Comparison of ENCODE assay signal across 9 mouse cellular contexts in the genomic region with DNA sequence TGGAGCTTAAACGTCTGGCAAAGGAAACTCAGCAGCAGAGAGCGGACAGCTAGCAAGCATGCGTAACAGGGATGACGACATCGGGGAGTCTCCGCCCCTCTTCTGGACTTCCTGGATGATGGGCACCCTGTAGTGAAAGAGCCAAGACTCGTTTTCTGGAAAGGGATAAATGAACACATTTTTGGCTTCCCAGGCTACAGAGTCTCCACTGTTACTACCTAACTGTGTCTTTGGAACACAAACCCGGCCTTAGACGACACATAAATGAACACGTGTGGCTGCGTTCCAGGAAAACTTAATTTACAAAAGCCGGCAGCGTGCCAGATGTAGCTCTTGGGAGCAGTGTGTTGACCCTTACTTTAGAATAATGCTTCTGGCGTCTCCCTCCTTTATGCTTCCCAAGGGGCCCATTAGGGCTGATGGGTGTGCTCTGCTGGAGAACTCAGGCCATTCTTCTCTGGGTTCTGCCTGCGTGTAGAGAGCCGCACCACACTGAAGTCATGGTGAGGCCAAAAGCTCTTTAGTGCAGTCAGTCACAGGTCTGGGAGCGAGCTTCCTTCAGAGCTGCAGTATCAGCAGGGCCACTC.
DNase-seq lines count a peak whose midpoint lies in the region; ATAC-seq lines count a peak whose summit lies in the region.
"Had no signal": no experiment of that assay in that cellular context is flagged by ENCODE, and none has a peak within 500 bp of the region (broad histone marks: within the 10 kb centered on the region; RNA-seq: fewer than 3 reads in every experiment).

No protein-coding gene starts in this region.

- intact Hi-C loops in gastrocnemius, postnatal 14 days (cut with DNase I; ENCODE audit: low total_unique reads), result no loop called here

- 0 out of 2 replicates have a peak overlapping the region, but pooled peaks have one; percentile 7 for H3K4me3 ChIP-seq in intestine, embryonic 15.5 days (replicated peaks)
- no peak overlapping the region for H3K4me3 ChIP-seq in limb, embryonic 10.5 days
- H3K4me3 ChIP-seq in neural tube, embryonic 14.5 days (ENCODE audit: low read depth, low read length), result no peak overlapping the region
- H3K4me3 ChIP-seq: midbrain, embryonic 12.5 days had no signal

- 29% methylated on average over 17 of the region's 17 CpGs for WGBS in intestine, embryonic 15.5 days
- 74% methylated on average over 17 of the region's 17 CpGs for WGBS in limb, embryonic 10.5 days
- 26% methylated on average over 17 of the region's 17 CpGs for WGBS in neural tube, embryonic 14.5 days

- H3K9ac ChIP-seq in intestine, embryonic 15.5 days, result no peak overlapping the region
- H3K9ac ChIP-seq in neural tube, embryonic 14.5 days (replicated peaks; ENCODE audit: low read depth, low read length), result no peak overlapping the region
- H3K9ac ChIP-seq: midbrain, embryonic 12.5 days had no signal

- H3K9me3 ChIP-seq in intestine, embryonic 15.5 days, result no peaks in the 10 kb centered on the region
- no peaks in the 10 kb centered on the region for H3K9me3 ChIP-seq in limb, embryonic 10.5 days (replicated peaks)
- no peaks in the 10 kb centered on the region for H3K9me3 ChIP-seq in neural tube, embryonic 14.5 days (ENCODE audit: control insufficient read depth, low read length)
- H3K9me3 ChIP-seq: midbrain, embryonic 12.5 days had no signal

- no peaks in the 10 kb centered on the region for H3K27me3 ChIP-seq in intestine, embryonic 15.5 days (replicated peaks)
- no peaks in the 10 kb centered on the region for H3K27me3 ChIP-seq in limb, embryonic 10.5 days (ENCODE audit: low read depth, poor library complexity, severe bottlenecking)
- H3K27me3 ChIP-seq in neural tube, embryonic 14.5 days (ENCODE audit: control insufficient read depth, insufficient read depth, low read length), result no peaks in the 10 kb centered on the region
- H3K27me3 ChIP-seq: midbrain, embryonic 12.5 days had no signal

- peak overlapping the region; percentile 24 for H3K4me2 ChIP-seq in intestine, embryonic 15.5 days (replicated peaks)
- H3K4me2 ChIP-seq in neural tube, embryonic 14.5 days (ENCODE audit: low read depth, low read length), result peak overlapping the region; percentile 14; the same call in 1 of the 2 replicates
- H3K4me2 ChIP-seq: midbrain, embryonic 12.5 days had no signal

- peak; percentile 81 for ATAC-seq in intestine, embryonic 15.5 days
- ATAC-seq in neural tube, embryonic 14.5 days (ENCODE audit: low read depth), result peak; percentile 78
- ATAC-seq in granulocyte monocyte progenitor cell, adult 5-6 weeks (replicated peaks; ENCODE audit: poor library complexity, severe bottlenecking), result no peak

- peaks cover 29% of the 10 kb centered on the region for H3K4me1 ChIP-seq in intestine, embryonic 15.5 days (replicated peaks)
- peaks cover 78% of the 10 kb centered on the region for H3K4me1 ChIP-seq in limb, embryonic 10.5 days
- peaks cover 19% of the 10 kb centered on the region; the same call in 1 of the 2 replicates for H3K4me1 ChIP-seq in neural tube, embryonic 14.5 days (ENCODE audit: control insufficient read depth, insufficient read depth, low read length)

- H3K36me3 ChIP-seq in intestine, embryonic 15.5 days, result no peaks in the 10 kb centered on the region
- no peaks in the 10 kb centered on the region for H3K36me3 ChIP-seq in limb, embryonic 10.5 days
- no peaks in the 10 kb centered on the region for H3K36me3 ChIP-seq in neural tube, embryonic 14.5 days (ENCODE audit: control insufficient read depth, insufficient read depth, low read length)
- H3K36me3 ChIP-seq: midbrain, embryonic 12.5 days had no signal

- peak; percentile 16 for DNase-seq in cerebellum, adult 9-10 months
- DNase-seq in cerebellum, adult 11 months, result no peak
- DNase-seq in adrenal gland, postnatal 10 days, result peak; percentile 76
- DNase-seq in gastrocnemius, postnatal 14 days, result peak; percentile 81
- peak; percentile 47 for DNase-seq in limb, embryonic 10.5 days (ENCODE audit: low spot score)

- H3K27ac ChIP-seq in intestine, embryonic 15.5 days, result peak overlapping the region; percentile 79
- peak overlapping the region; percentile 82 for H3K27ac ChIP-seq in limb, embryonic 10.5 days
- H3K27ac ChIP-seq in neural tube, embryonic 14.5 days (ENCODE audit: low read depth, low read length), result peak overlapping the region; percentile 52
- H3K27ac ChIP-seq: midbrain, embryonic 12.5 days had no signal
